Mouse (Mus musculus) hindbrain, postnatal 0 days (tissue): ENCODE measurements at regions not wholly inside any gene's neighbourhood (a gene's known extent, or its start where the extent isn't known, plus 50 kb on each side); places are given as distances from the start of the nearest gene placed in this dataset.

Experiments
- ATAC-seq: fragments of 200-750 bp; cut with Nextera tagmentation; 2 replicates; pipeline ENCODE4 v1.8.0; 2017; ENCODE audit warnings: mild to moderate bottlenecking, moderate TSS enrichment, moderate library complexity
- DNase-seq: peaks from one replicate; pipeline ENCODE4 v3.0.0-alpha.2; 2015; ENCODE audit warnings: low spot score
- H3K27ac ChIP-seq: fragments of 300-500 bp; sonication (generic); 2 replicates; pipeline ENCODE4 v1.5.1; 2014; ENCODE audit warnings: mild to moderate bottlenecking
- H3K27me3 ChIP-seq: fragments of 300-500 bp; sonication (generic); 2 replicates; pipeline ENCODE4 v1.6.1; 2014; ENCODE audit warnings: low read length, mixed read lengths; ENCODE audit not compliant: insufficient read depth
- H3K36me3 ChIP-seq: fragments of 300-500 bp; sonication (generic); 2 replicates; pipeline ENCODE4 v1.6.1; 2014; ENCODE audit warnings: low read length, mixed read lengths; ENCODE audit not compliant: insufficient read depth
- H3K4me1 ChIP-seq: fragments of 300-500 bp; sonication (generic); 2 replicates; pipeline ENCODE4 v1.6.1; 2014; ENCODE audit warnings: antibody characterized with exemption, low read length, mixed read lengths; ENCODE audit not compliant: insufficient read depth
- H3K4me2 ChIP-seq: fragments of 300-500 bp; sonication (generic); 2 replicates; pipeline ENCODE4 v1.6.1; 2014; ENCODE audit warnings: low read depth, mild to moderate bottlenecking, low read length, moderate library complexity, mixed read lengths
- H3K4me3 ChIP-seq: fragments of 300-500 bp; sonication (generic); 2 replicates; pipeline ENCODE4 v1.5.1; 2014; ENCODE audit warnings: low read length
- H3K9ac ChIP-seq: fragments of 300-500 bp; sonication (generic); replicated peaks from 2 replicates; pipeline ENCODE4 v1.6.1; 2014; ENCODE audit warnings: mild to moderate bottlenecking, low read length, moderate library complexity, mixed read lengths
- H3K9me3 ChIP-seq: fragments of 300-500 bp; sonication (generic); 2 replicates; pipeline ENCODE4 v1.6.1; 2016; ENCODE audit warnings: low read length, mixed read lengths
- CTCF ChIP-seq: IDR thresholded peaks from 2 replicates; pipeline ENCODE4 v1.5.1; 2016; ENCODE audit warnings: antibody characterized with exemption, control low read depth, low read depth
- WGBS: fragments of 180-500 bp; shearing (Covaris S2); extraction: QIAGEN DNeasy Blood & Tissue Kit; methylation state at CpG from one replicate; pipeline ENCODE4 v1.1.7; 2014; 5-methylcytosine and 5-hydroxymethylcytosine counted together

GRCm38 (mm10) chr16:24208876-24209275 is 184.4 kb upstream of the Lpp start:
- 83% methylated on average over 2 of the region's 2 CpGs for WGBS
- ATAC-seq = no peak

GRCm38 (mm10) chr16:24208118-24208517 is 185.2 kb upstream of the Lpp start:
- 98% methylated on average over 2 of the region's 2 CpGs for WGBS
- ATAC-seq = no peak

More at GRCm38 (mm10) chr16:24208876-24209275, 184.4 kb upstream of the Lpp start:
- no peak for TF ChIP-seq CTCF
- no peaks in the 10 kb centered on the region; the same call in 1 of the 2 replicates for H3K4me1 ChIP-seq
- H3K9ac ChIP-seq = no peak overlapping the region
- H3K36me3 ChIP-seq = no peaks in the 10 kb centered on the region
- no peak overlapping the region for H3K4me2 ChIP-seq
- no peaks in the 10 kb centered on the region for H3K9me3 ChIP-seq
- no peak overlapping the region for H3K27ac ChIP-seq
- no peak overlapping the region for H3K4me3 ChIP-seq
- DNase-seq = no peak
- no peaks in the 10 kb centered on the region for H3K27me3 ChIP-seq

GRCm38 (mm10) chr16:24207056-24207455 is 186.3 kb upstream of the Lpp start:
- no peaks in the 10 kb centered on the region for H3K27me3 ChIP-seq
- no peaks in the 10 kb centered on the region for H3K36me3 ChIP-seq
- H3K9ac ChIP-seq = no peak overlapping the region
- no peaks in the 10 kb centered on the region; the same call in 1 of the 2 replicates for H3K4me1 ChIP-seq
- no peak for DNase-seq
- no peaks in the 10 kb centered on the region for H3K9me3 ChIP-seq
- 52% methylated on average over 4 of the region's 4 CpGs for WGBS
- no peak overlapping the region for H3K27ac ChIP-seq
- H3K4me2 ChIP-seq = no peak overlapping the region
- ATAC-seq = no peak
- no peak overlapping the region for H3K4me3 ChIP-seq
- no peak for TF ChIP-seq CTCF

More at GRCm38 (mm10) chr16:24208118-24208517, 185.2 kb upstream of the Lpp start:
- no peaks in the 10 kb centered on the region for H3K36me3 ChIP-seq
- no peaks in the 10 kb centered on the region; the same call in 1 of the 2 replicates for H3K4me1 ChIP-seq
- H3K4me2 ChIP-seq = no peak overlapping the region
- no peak overlapping the region for H3K27ac ChIP-seq
- H3K4me3 ChIP-seq = no peak overlapping the region
- H3K9me3 ChIP-seq = no peaks in the 10 kb centered on the region
- no peaks in the 10 kb centered on the region for H3K27me3 ChIP-seq
- no peak for DNase-seq
- H3K9ac ChIP-seq = no peak overlapping the region
- TF ChIP-seq CTCF = no peak

- no peaks in the 10 kb centered on the region for H3K27me3 ChIP-seq
- H3K4me1 ChIP-seq = no peaks in the 10 kb centered on the region; the same call in 1 of the 2 replicates
- 60% methylated on average over 4 of the region's 4 CpGs for WGBS
- no peak overlapping the region for H3K9ac ChIP-seq
- TF ChIP-seq CTCF = no peak
- ATAC-seq (no peak), DNase-seq (no peak)
- no peak overlapping the region for H3K4me3 ChIP-seq
- no peak overlapping the region for H3K4me2 ChIP-seq
- no peaks in the 10 kb centered on the region for H3K9me3 ChIP-seq
- H3K36me3 ChIP-seq = no peaks in the 10 kb centered on the region
- no peak overlapping the region for H3K27ac ChIP-seq
Measured at GRCm38 (mm10) chr16:24206461-24206861, 186.8 kb upstream of the Lpp start.

- Histone ChIP-seq H3K27me3 (no peaks in the 10 kb centered on the region), H3K36me3 (no peaks in the 10 kb centered on the region), H3K4me2 (no peak overlapping the region), H3K27ac (no peak overlapping the region), H3K9ac (no peak overlapping the region), H3K4me1 (no peaks in the 10 kb centered on the region; the same call in 1 of the 2 replicates), H3K4me3 (no peak overlapping the region), H3K9me3 (no peaks in the 10 kb centered on the region)
- ATAC-seq (no peak), DNase-seq (no peak)
- no peak for TF ChIP-seq CTCF
- WGBS = 61% methylated on average over 5 of the region's 5 CpGs
Measured at GRCm38 (mm10) chr16:24205594-24205993, 187.7 kb upstream of the Lpp start.

- Histone ChIP-seq H3K27me3 (no peaks in the 10 kb centered on the region), H3K4me3 (no peak overlapping the region), H3K27ac (no peak overlapping the region), H3K9me3 (no peaks in the 10 kb centered on the region), H3K36me3 (no peaks in the 10 kb centered on the region), H3K4me1 (no peaks in the 10 kb centered on the region; the same call in 1 of the 2 replicates), H3K4me2 (no peak overlapping the region), H3K9ac (no peak overlapping the region)
- DNase-seq = no peak
- no peak for TF ChIP-seq CTCF
- 95% methylated on average over 4 of the region's 4 CpGs for WGBS
- ATAC-seq = no peak
Measured at GRCm38 (mm10) chr16:24204064-24204730, 189.1 kb upstream of the Lpp start.

GRCm38 (mm10) chr16:24202653-24203052 is 190.7 kb upstream of the Lpp start:
- Histone ChIP-seq H3K4me1 (no peaks in the 10 kb centered on the region; the same call in 1 of the 2 replicates), H3K27ac (no peak overlapping the region), H3K4me2 (no peak overlapping the region), H3K9ac (no peak overlapping the region), H3K4me3 (no peak overlapping the region), H3K27me3 (no peaks in the 10 kb centered on the region), H3K36me3 (no peaks in the 10 kb centered on the region), H3K9me3 (no peaks in the 10 kb centered on the region)
- ATAC-seq (no peak), DNase-seq (no peak)
- 78% methylated on average over 5 of the region's 5 CpGs for WGBS
- no peak for TF ChIP-seq CTCF
